Mouse (Mus musculus) embryonic facial prominence, embryonic 12.5 days (tissue): Measurements from ENCODE around the gene Styk1. TPM values are rescaled to one million over a fixed set of nuclear protein-coding genes. Genes with fewer than 3 reads are reported as not detected.

Experiments used
- ATAC-seq: fragments of 200-750 bp; cut with Nextera tagmentation; 2 replicates; pipeline ENCODE4 v1.8.0; 2017; ENCODE audit not compliant: insufficient number of reproducible peaks, insufficient read depth, low FRiP score, low TSS enrichment
- H3K27ac ChIP-seq: fragments of 300-500 bp; sonication (generic); 2 replicates; pipeline ENCODE4 v1.5.1; 2016; ENCODE audit warnings: mild to moderate bottlenecking
- H3K27me3 ChIP-seq: fragments of 300-500 bp; sonication (generic); 2 replicates; pipeline ENCODE4 v1.6.1; 2016; ENCODE audit warnings: mild to moderate bottlenecking, moderate library complexity
- H3K36me3 ChIP-seq: fragments of 300-500 bp; sonication (generic); 2 replicates; pipeline ENCODE4 v1.6.1; 2016; ENCODE audit warnings: mild to moderate bottlenecking
- H3K4me1 ChIP-seq: fragments of 300-500 bp; sonication (generic); 2 replicates; pipeline ENCODE4 v1.6.1; 2016
- H3K4me2 ChIP-seq: fragments of 300-500 bp; sonication (generic); replicated peaks from 2 replicates; pipeline ENCODE4 v1.6.1; 2016; ENCODE audit warnings: mild to moderate bottlenecking, moderate library complexity
- H3K4me3 ChIP-seq: fragments of 300-500 bp; sonication (generic); 2 replicates; pipeline ENCODE4 v1.5.1; 2016; ENCODE audit warnings: mild to moderate bottlenecking
- H3K9ac ChIP-seq: fragments of 300-500 bp; sonication (generic); 2 replicates; pipeline ENCODE4 v1.6.1; 2016; ENCODE audit warnings: mild to moderate bottlenecking, moderate library complexity
- H3K9me3 ChIP-seq: fragments of 300-500 bp; sonication (generic); 2 replicates; pipeline ENCODE4 v1.6.1; 2016; ENCODE audit warnings: mild to moderate bottlenecking, moderate library complexity
- whole genome bisulfite sequencing: fragments of 180-500 bp; shearing (Covaris S2); methylation state at CpG from one replicate; pipeline ENCODE4 v1.1.7; 2016; 5-methylcytosine and 5-hydroxymethylcytosine counted together
- polyA plus RNA-seq: library from polyadenylated mRNA; unstranded; fragments of >200 nt; fragmentation: Nextera tagmentation; extraction: Ambion mirVana; gene quantifications from 2 replicates; pipeline ENCODE4 v1.2.1, GENCODE M21; 2016

The Styk1 gene
- polyA plus RNA-seq, 1 experiment from 2014 or later = 2.6 TPM

- no peak for ATAC-seq
- peaks cover 38% of the 10 kb centered on the region for H3K36me3 ChIP-seq
- no peaks in the 10 kb centered on the region for H3K27me3 ChIP-seq
- no peak overlapping the region for H3K4me2 ChIP-seq
- no peak overlapping the region for H3K9ac ChIP-seq
- no peaks in the 10 kb centered on the region for H3K4me1 ChIP-seq
- H3K4me3 ChIP-seq = no peak overlapping the region
- WGBS = 83% methylated on average over 7 of the region's 7 CpGs
- H3K27ac ChIP-seq = no peak overlapping the region
- H3K9me3 ChIP-seq = no peaks in the 10 kb centered on the region
Measured at GRCm38 (mm10) chr6:131362987-131363765, 9.8 kb upstream of the Styk1 start.

- WGBS = 75% methylated on average over 5 of the region's 5 CpGs
Measured at GRCm38 (mm10) chr6:131360693-131361092, 7.3 kb upstream of the Styk1 start.

GRCm38 (mm10) chr6:131359543-131359942, 6.1 kb upstream of the Styk1 start:
- Histone ChIP-seq H3K27me3 (no peaks in the 10 kb centered on the region), H3K9me3 (no peaks in the 10 kb centered on the region), H3K4me2 (no peak overlapping the region), H3K27ac (no peak overlapping the region), H3K36me3 (peaks cover 12% of the 10 kb centered on the region; the same call in 1 of the 2 replicates), H3K9ac (no peak overlapping the region), H3K4me3 (no peak overlapping the region), H3K4me1 (no peaks in the 10 kb centered on the region)
- WGBS = 81% methylated on average over 2 of the region's 2 CpGs
- ATAC-seq = no peak

More at GRCm38 (mm10) chr6:131360693-131361092, 7.3 kb upstream of the Styk1 start:
- H3K9ac ChIP-seq = no peak overlapping the region
- H3K27ac ChIP-seq = no peak overlapping the region
- H3K9me3 ChIP-seq = no peaks in the 10 kb centered on the region
- H3K4me3 ChIP-seq = no peak overlapping the region
- H3K27me3 ChIP-seq = no peaks in the 10 kb centered on the region
- peaks cover 19% of the 10 kb centered on the region; the same call in 1 of the 2 replicates for H3K36me3 ChIP-seq
- H3K4me1 ChIP-seq = no peaks in the 10 kb centered on the region
- H3K4me2 ChIP-seq = no peak overlapping the region
- ATAC-seq = no peak

GRCm38 (mm10) chr6:131354913-131355312, 1.5 kb upstream of the Styk1 start:
- Histone ChIP-seq H3K4me2 (no peak overlapping the region), H3K4me3 (no peak overlapping the region), H3K27me3 (no peaks in the 10 kb centered on the region), H3K9me3 (no peaks in the 10 kb centered on the region), H3K27ac (no peak overlapping the region), H3K4me1 (no peaks in the 10 kb centered on the region), H3K36me3 (no peaks in the 10 kb centered on the region), H3K9ac (no peak overlapping the region)
- no peak for ATAC-seq
- WGBS = 41% methylated on average over 4 of the region's 4 CpGs

- Histone ChIP-seq H3K27ac (no peak overlapping the region), H3K4me1 (no peaks in the 10 kb centered on the region), H3K9me3 (no peaks in the 10 kb centered on the region), H3K27me3 (no peaks in the 10 kb centered on the region), H3K36me3 (no peaks in the 10 kb centered on the region), H3K4me2 (no peak overlapping the region), H3K4me3 (no peak overlapping the region), H3K9ac (no peak overlapping the region)
- no peak for ATAC-seq
- WGBS = 70% methylated on average over 2 of the region's 2 CpGs
Measured at GRCm38 (mm10) chr6:131347026-131347425, 6.4 kb downstream of the Styk1 start.

- H3K27me3 ChIP-seq = no peaks in the 10 kb centered on the region
- H3K9ac ChIP-seq = no peak overlapping the region
- 82% methylated on average over 7 of the region's 7 CpGs for WGBS
- no peak overlapping the region for H3K4me2 ChIP-seq
- H3K9me3 ChIP-seq = no peaks in the 10 kb centered on the region
- H3K4me1 ChIP-seq = no peaks in the 10 kb centered on the region
- no peak overlapping the region for H3K4me3 ChIP-seq
- H3K36me3 ChIP-seq = no peaks in the 10 kb centered on the region
- no peak overlapping the region for H3K27ac ChIP-seq
- ATAC-seq = no peak
Measured at GRCm38 (mm10) chr6:131344346-131344745, 9.1 kb downstream of the Styk1 start.

GRCm38 (mm10) chr6:131340082-131340481, 13.3 kb downstream of the Styk1 start:
- ATAC-seq = no peak
- no peaks in the 10 kb centered on the region for H3K4me1 ChIP-seq
- no peaks in the 10 kb centered on the region for H3K9me3 ChIP-seq
- no peak overlapping the region for H3K4me2 ChIP-seq
- H3K9ac ChIP-seq = no peak overlapping the region
- H3K27me3 ChIP-seq = no peaks in the 10 kb centered on the region
- WGBS = 61% methylated on average over 3 of the region's 3 CpGs
- H3K4me3 ChIP-seq = no peak overlapping the region
- no peaks in the 10 kb centered on the region for H3K36me3 ChIP-seq
- H3K27ac ChIP-seq = no peak overlapping the region

GRCm38 (mm10) chr6:131339309-131339708, 14.1 kb downstream of the Styk1 start:
- H3K4me1 ChIP-seq = no peaks in the 10 kb centered on the region
- ATAC-seq = no peak
- no peaks in the 10 kb centered on the region for H3K9me3 ChIP-seq
- no peak overlapping the region for H3K4me2 ChIP-seq
- H3K36me3 ChIP-seq = no peaks in the 10 kb centered on the region
- WGBS = 84% methylated on average over 3 of the region's 3 CpGs
- no peak overlapping the region for H3K27ac ChIP-seq
- H3K27me3 ChIP-seq = no peaks in the 10 kb centered on the region
- H3K9ac ChIP-seq = no peak overlapping the region
- H3K4me3 ChIP-seq = no peak overlapping the region

GRCm38 (mm10) chr6:131338787-131339186, 14.6 kb downstream of the Styk1 start:
- Histone ChIP-seq H3K27ac (no peak overlapping the region), H3K36me3 (no peaks in the 10 kb centered on the region), H3K27me3 (no peaks in the 10 kb centered on the region), H3K9ac (no peak overlapping the region), H3K4me1 (no peaks in the 10 kb centered on the region), H3K4me3 (no peak overlapping the region), H3K4me2 (no peak overlapping the region), H3K9me3 (no peaks in the 10 kb centered on the region)
- 79% methylated on average over 1 of the region's 1 CpGs for WGBS
- ATAC-seq = no peak

- no peak overlapping the region for H3K4me3 ChIP-seq
Measured at GRCm38 (mm10) chr6:131327076-131327475, 26.3 kb downstream of the Styk1 start.

GRCm38 (mm10) chr6:131321854-131322639, 31.4 kb downstream of the Styk1 start:
- WGBS = 77% methylated on average over 3 of the region's 3 CpGs

More at GRCm38 (mm10) chr6:131327076-131327475, 26.3 kb downstream of the Styk1 start:
- no peak overlapping the region for H3K27ac ChIP-seq
- no peaks in the 10 kb centered on the region for H3K27me3 ChIP-seq
- 93% methylated on average over 2 of the region's 2 CpGs for WGBS
- H3K9me3 ChIP-seq = no peaks in the 10 kb centered on the region
- no peak overlapping the region for H3K9ac ChIP-seq
- H3K36me3 ChIP-seq = no peaks in the 10 kb centered on the region
- ATAC-seq = no peak
- no peaks in the 10 kb centered on the region for H3K4me1 ChIP-seq
- H3K4me2 ChIP-seq = no peak overlapping the region

More at GRCm38 (mm10) chr6:131321854-131322639, 31.4 kb downstream of the Styk1 start:
- no peak overlapping the region for H3K4me2 ChIP-seq
- H3K27me3 ChIP-seq = no peaks in the 10 kb centered on the region
- no peaks in the 10 kb centered on the region for H3K4me1 ChIP-seq
- H3K36me3 ChIP-seq = no peaks in the 10 kb centered on the region
- H3K27ac ChIP-seq = no peak overlapping the region
- no peaks in the 10 kb centered on the region for H3K9me3 ChIP-seq
- no peak overlapping the region for H3K9ac ChIP-seq
- ATAC-seq = no peak
- H3K4me3 ChIP-seq = no peak overlapping the region
